Mouse (Mus musculus): ENCODE data around the gene Ssb.
A peak's percentile ranks its signal among the peaks of the same experiment; 100 is the strongest.
"Not testable (repeated sequence)": the region's sequence is repeated elsewhere in the genome, so short reads cannot be mapped to it uniquely, and the experiment has no call there.

Gene Ssb

GRCm38 (mm10) chr2:69883990-69884391 lies 22.6 kb downstream of the Ssb start:
- peak; percentile 5 to 12 for DNase-seq

- no peak for DNase-seq
Observed at GRCm38 (mm10) chr2:69884581-69884980, 23.2 kb downstream of the Ssb start.

GRCm38 (mm10) chr2:69885050-69885449 lies 23.7 kb downstream of the Ssb start:
- no peak for DNase-seq

- peak; percentile 89 to 92 for DNase-seq
Observed at GRCm38 (mm10) chr2:69885451-69886305, 24.3 kb downstream of the Ssb start, which contains the start of gene Mettl5. Mettl5 (minus strand) TSS chr2:69885615.

GRCm38 (mm10) chr2:69888957-69889356 lies 27.6 kb downstream of the Ssb start:
- no peak for DNase-seq

- DNase-seq = no peak
Observed at GRCm38 (mm10) chr2:69890843-69891242, 29.5 kb downstream of the Ssb start.

- DNase-seq = no peak
Observed at GRCm38 (mm10) chr2:69893145-69893544, 31.8 kb downstream of the Ssb start.

GRCm38 (mm10) chr2:69893891-69894290 lies 32.5 kb downstream of the Ssb start:
- DNase-seq = no peak

- DNase-seq = peak in 1 of 2 experiments; percentile 17
Observed at GRCm38 (mm10) chr2:69895502-69896223, 34.3 kb downstream of the Ssb start.

GRCm38 (mm10) chr2:69896224-69896581 lies 34.8 kb downstream of the Ssb start:
- DNase-seq = no peak

- peak; percentile 99 for DNase-seq
Observed at GRCm38 (mm10) chr2:69897039-69897617, 35.8 kb downstream of the Ssb start, which contains the start of gene Ubr3. Ubr3 (plus strand) TSS chr2:69897246.

- peak; percentile 29 to 58 for DNase-seq
Observed at GRCm38 (mm10) chr2:69897618-69898575, 36.5 kb downstream of the Ssb start.

GRCm38 (mm10) chr2:69903541-69903940 lies 42.2 kb downstream of the Ssb start:
- no peak for DNase-seq

GRCm38 (mm10) chr2:69907394-69907793 lies 46.0 kb downstream of the Ssb start:
- not testable (repeated sequence) for DNase-seq

GRCm38 (mm10) chr2:69912801-69913200 lies 51.4 kb downstream of the Ssb start:
- DNase-seq = no peak

GRCm38 (mm10) chr2:69917301-69917700 lies 55.9 kb downstream of the Ssb start:
- DNase-seq = no peak

Measured in thymus, postnatal 36 days (tissue).